Mouse (Mus musculus): ENCODE data around the gene 4931422A03Rik.

- no peak for TF ChIP-seq GATA1 (IDR thresholded peaks at IDR 0.05; ENCODE audit: low read length)
- no peak for TF ChIP-seq TAL1 (IDR thresholded peaks at IDR 0.05; ENCODE audit: low read length)
Measured at GRCm38 (mm10) chr2:103953050-103953835, 74.9 kb downstream of the 4931422A03Rik start.

All from erythroblast, embryonic 14.5 days (primary cell).